Mouse (Mus musculus) liver, embryonic 14.5 days (tissue): ENCODE measurements around the gene Srf. TPM values are rescaled to one million over a fixed set of nuclear protein-coding genes. Genes with fewer than 3 reads are reported as not detected.

ENCODE experiments used
- ATAC-seq: fragments of 200-750 bp; cut with Nextera tagmentation; 2 replicates; pipeline ENCODE4 v1.8.0; 2017; ENCODE audit warnings: moderate number of reproducible peaks, mild to moderate bottlenecking, moderate library complexity; ENCODE audit not compliant: insufficient read depth
- DNase-seq, 3 experiments: peaks; one replicate each; pipeline ENCODE4 v3.0.0-alpha.2; 2012 to 2013; ENCODE audit warnings: low read depth in 3 of 3, low spot score in 3 of 3
- H3K27ac ChIP-seq: fragments of 300-500 bp; sonication (generic); 2 replicates; pipeline ENCODE4 v1.5.1; 2014; ENCODE audit warnings: moderate library complexity, mild to moderate bottlenecking, control low read depth, inconsistent platforms
- H3K27me3 ChIP-seq: fragments of 300-500 bp; sonication (generic); 2 replicates; pipeline ENCODE4 v1.6.1; 2014; ENCODE audit warnings: mild to moderate bottlenecking, low read length, moderate library complexity; ENCODE audit not compliant: control insufficient read depth, insufficient read depth
- H3K36me3 ChIP-seq: fragments of 300-500 bp; sonication (generic); replicated peaks from 2 replicates; pipeline ENCODE4 v1.6.1; 2014; ENCODE audit warnings: low read depth; ENCODE audit not compliant: control insufficient read depth, insufficient read depth
- H3K4me1 ChIP-seq, 2 experiments: fragments of 200-500 bp in 1 of 2; fragments of 300-500 bp in 1 of 2; sonication (generic) in 1 of 2; replicated peaks; 2 replicates each; pipeline ENCODE4 v1.6.1; 2012 to 2014; ENCODE audit warnings: antibody characterized with exemption in 1 of 2, inconsistent platforms in 1 of 2, low read length in 1 of 2; ENCODE audit not compliant: control insufficient read depth in 2 of 2, insufficient read depth in 2 of 2
- H3K4me2 ChIP-seq: fragments of 300-500 bp; sonication (generic); 2 replicates; pipeline ENCODE4 v1.6.1; 2014; ENCODE audit warnings: low read depth, mild to moderate bottlenecking, control low read depth, moderate library complexity
- H3K4me3 ChIP-seq, 2 experiments: fragments of 200-500 bp in 1 of 2; fragments of 300-500 bp in 1 of 2; sonication (generic) in 1 of 2; 2 replicates each; pipeline ENCODE4 v1.5.1; 2012 to 2014; ENCODE audit warnings: low read depth in 2 of 2, low read length in 2 of 2, mild to moderate bottlenecking in 2 of 2, control low read depth in 1 of 2, inconsistent platforms in 1 of 2, moderate library complexity in 1 of 2; ENCODE audit not compliant: insufficient read depth in 1 of 2
- H3K9ac ChIP-seq: fragments of 300-500 bp; sonication (generic); replicated peaks from 2 replicates; pipeline ENCODE4 v1.6.1; 2014; ENCODE audit warnings: mild to moderate bottlenecking, control low read depth, moderate library complexity
- H3K9me3 ChIP-seq: fragments of 300-500 bp; sonication (generic); 2 replicates; pipeline ENCODE4 v1.6.1; 2016; ENCODE audit warnings: low read length, mixed read lengths; ENCODE audit not compliant: control insufficient read depth
- CTCF ChIP-seq: IDR thresholded peaks from 2 replicates; pipeline ENCODE4 v1.5.1; 2016; ENCODE audit warnings: antibody characterized with exemption, low read depth, control low read depth
- EP300 ChIP-seq: IDR thresholded peaks from 2 replicates; pipeline ENCODE4 v1.6.1; 2016; ENCODE audit warnings: antibody characterized with exemption, low read depth
- WGBS: fragments of 180-500 bp; shearing (Covaris S2); extraction: QIAGEN DNeasy Blood & Tissue Kit; methylation state at CpG from one replicate; pipeline ENCODE4 v1.1.7; 2014; ENCODE audit not compliant: insufficient replicate concordance; 5-methylcytosine and 5-hydroxymethylcytosine counted together
- polyA plus RNA-seq, 2 experiments: library from polyadenylated mRNA; depleted of rRNA in 1 of 2; stranded (reverse) in 1 of 2; unstranded in 1 of 2; fragments of >200 nt; fragmentation: Nextera tagmentation in 1 of 2; extraction: Ambion mirVana in 1 of 2; gene quantifications; 2 replicates each; pipeline versions ENCODE4 v1.2.1 to v1.2.3; 2012 to 2014

The Srf gene
- polyA plus RNA-seq, 2 experiments: 2.5 to 16.0 TPM

DNA sequence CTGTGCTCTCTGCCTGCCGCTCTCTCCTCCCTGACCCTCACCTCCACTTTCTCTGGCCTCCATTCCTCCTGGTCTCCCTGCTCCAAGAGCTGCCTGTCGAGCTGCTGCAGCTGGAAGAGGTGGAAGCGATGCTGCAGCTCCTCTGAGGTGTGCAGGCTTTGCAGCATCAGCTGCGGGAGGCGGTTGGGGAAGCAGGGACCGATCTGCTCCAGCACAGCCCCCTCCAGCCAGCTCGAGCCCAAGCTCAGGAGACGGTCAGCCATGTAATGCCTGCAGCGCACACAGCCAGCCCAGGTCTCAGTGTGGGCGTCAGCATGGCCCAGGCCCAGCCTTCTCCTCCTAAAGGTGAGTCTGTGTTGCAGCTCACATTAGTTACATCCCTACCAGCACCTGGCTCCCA, 36.0 kb downstream of the Srf start:
- no peak for TF ChIP-seq CTCF
- TF ChIP-seq EP300: no peak
- no peak for DNase-seq
- no peaks in the 10 kb centered on the region for H3K36me3 ChIP-seq
- no peaks in the 10 kb centered on the region for H3K4me1 ChIP-seq
- no peak for ATAC-seq
- no peak overlapping the region for H3K4me2 ChIP-seq
- H3K9ac ChIP-seq: no peak overlapping the region
- 52% methylated on average over 10 of the region's 10 CpGs for WGBS
- H3K4me3 ChIP-seq: no peak overlapping the region
- peaks cover 3% of the 10 kb centered on the region for H3K27me3 ChIP-seq
- H3K27ac ChIP-seq: no peak overlapping the region
- H3K9me3 ChIP-seq: no peaks in the 10 kb centered on the region

DNA sequence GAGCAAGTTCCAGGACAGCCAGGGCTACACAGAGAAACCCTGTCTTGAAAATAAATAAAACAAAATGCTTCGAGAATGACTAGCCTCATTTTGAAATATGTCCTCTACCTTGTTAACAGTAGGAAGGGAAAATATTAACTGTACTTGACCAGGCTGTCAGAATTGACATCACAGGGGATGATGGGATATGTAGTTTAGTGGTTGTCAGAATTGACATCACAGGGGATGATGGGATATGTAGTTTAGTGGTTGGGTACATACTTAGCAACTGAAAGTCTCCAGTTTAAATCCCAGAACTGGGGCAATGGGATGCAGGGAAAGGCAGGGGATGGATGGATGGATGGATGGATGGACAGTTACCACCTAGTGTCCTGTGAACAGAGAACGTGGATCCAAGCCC, 42.6 kb downstream of the Srf start:
- Histone ChIP-seq H3K27ac (no peak overlapping the region), H3K9me3 (no peaks in the 10 kb centered on the region), H3K4me2 (no peak overlapping the region), H3K36me3 (no peaks in the 10 kb centered on the region), H3K4me1 (no peaks in the 10 kb centered on the region; a peak in 1 of 4 replicates), H3K4me3 (no peak overlapping the region), H3K9ac (no peak overlapping the region), H3K27me3 (no peaks in the 10 kb centered on the region)
- DNase-seq (no peak), ATAC-seq (no peak)
- 40% methylated on average over 2 of the region's 2 CpGs for WGBS
- TF ChIP-seq EP300: no peak
- TF ChIP-seq CTCF: no peak

DNA sequence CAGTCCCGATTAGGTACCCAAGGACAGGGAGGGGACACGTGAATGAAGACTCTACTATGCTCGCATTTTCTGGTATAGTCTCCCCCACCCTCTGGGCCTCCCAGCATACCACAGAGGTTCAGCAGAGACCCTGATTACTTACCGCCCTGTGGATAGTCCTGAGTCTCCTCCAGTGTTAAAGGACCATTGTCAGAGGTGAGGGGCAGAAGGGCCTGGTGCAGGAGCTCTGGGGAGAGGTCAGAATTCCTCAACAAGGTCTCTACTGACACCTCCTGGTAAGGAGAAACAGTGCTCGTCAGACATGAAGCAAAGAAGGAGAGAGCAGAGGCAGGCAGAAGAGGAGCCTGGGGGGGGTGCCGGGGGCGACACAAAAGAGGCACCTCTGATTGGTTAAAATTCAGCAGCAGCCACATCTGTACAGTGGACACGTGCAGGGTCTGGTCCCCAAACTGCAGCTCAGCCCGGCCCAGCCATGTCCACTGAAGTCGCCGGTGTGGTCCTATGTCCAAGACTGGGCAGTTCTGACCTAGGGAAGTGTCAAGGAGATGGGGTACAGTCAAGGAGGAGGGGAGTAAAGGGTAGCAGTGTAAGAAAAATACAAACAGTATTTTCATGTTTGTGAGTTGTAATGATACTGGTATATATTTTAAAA, 44.8 kb downstream of the Srf start:
- Histone ChIP-seq H3K27me3 (no peaks in the 10 kb centered on the region), H3K9me3 (no peaks in the 10 kb centered on the region), H3K27ac (no peak overlapping the region), H3K4me3 (no peak overlapping the region), H3K36me3 (no peaks in the 10 kb centered on the region), H3K9ac (no peak overlapping the region), H3K4me2 (no peak overlapping the region), H3K4me1 (no peaks in the 10 kb centered on the region; a peak in 1 of 4 replicates)
- TF ChIP-seq EP300 (no peak), CTCF (peak; percentile 55)
- DNase-seq (no peak), ATAC-seq (no peak)
- 55% methylated on average over 11 of the region's 11 CpGs for WGBS

DNA sequence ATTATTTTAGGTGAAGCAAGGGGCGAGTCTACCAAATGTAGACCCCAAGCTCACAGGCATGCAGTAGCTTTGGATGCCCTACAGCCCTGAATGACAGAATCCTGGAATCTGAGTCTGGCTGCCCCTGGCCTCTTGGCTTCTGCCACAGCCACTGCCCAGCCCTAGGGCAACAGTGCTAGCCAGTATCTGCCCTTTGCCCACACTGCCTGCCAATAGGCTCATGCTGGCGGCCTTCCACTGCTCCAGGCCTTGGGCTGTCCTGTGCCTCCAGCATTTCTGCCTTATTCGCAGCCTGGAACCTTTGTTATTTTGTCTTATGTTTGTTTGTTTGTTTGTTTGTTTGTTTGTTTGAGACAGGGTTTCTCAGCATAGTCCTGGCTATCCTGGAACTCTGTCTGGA, 50.4 kb downstream of the Srf start:
- TF ChIP-seq EP300: no peak
- ATAC-seq (no peak), DNase-seq (no peak)
- Histone ChIP-seq H3K4me1 (no peaks in the 10 kb centered on the region), H3K4me3 (no peak overlapping the region), H3K4me2 (no peak overlapping the region), H3K36me3 (no peaks in the 10 kb centered on the region), H3K27me3 (no peaks in the 10 kb centered on the region), H3K9me3 (no peaks in the 10 kb centered on the region), H3K27ac (no peak overlapping the region), H3K9ac (no peak overlapping the region)
- 51% methylated on average over 3 of the region's 3 CpGs for WGBS

DNA sequence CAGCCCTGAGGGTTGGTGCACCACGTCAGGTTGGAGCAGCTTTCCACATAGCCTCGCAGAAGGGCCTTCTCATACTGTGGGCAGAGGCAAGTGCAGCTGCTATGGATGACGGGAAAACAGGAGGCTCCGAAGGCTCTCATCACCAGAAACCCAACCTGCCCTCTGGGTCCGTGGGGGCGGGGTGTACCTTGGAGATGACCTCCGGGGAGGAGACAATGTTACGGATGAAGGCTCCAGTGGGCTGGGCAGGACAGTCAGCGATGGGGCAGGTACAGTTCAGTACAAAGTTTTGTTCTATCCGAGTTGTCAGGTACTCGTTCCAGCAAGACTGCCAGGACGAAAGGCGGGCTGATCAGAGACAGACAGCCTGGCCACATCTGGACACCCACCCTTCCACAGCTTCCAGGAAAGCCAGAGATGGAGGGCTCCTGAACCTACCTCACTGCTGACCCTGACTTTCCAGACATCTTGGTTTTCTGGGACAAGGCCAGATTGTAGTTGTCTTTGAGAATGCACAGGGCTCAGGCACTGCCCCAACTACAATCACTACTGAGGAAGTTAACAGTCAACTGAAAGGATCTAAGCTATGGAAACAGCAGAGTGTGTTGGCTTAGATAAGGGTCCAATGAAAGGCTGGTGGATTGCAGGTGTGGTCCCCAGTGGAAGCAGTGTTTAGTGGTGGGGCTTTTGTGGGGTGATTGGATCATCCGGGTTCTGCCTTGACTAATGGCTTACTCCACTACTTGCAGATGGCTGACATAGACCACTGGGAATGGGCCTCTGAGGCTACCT, 51.9 kb downstream of the Srf start:
- Histone ChIP-seq H3K4me1 (no peaks in the 10 kb centered on the region), H3K27ac (no peak overlapping the region), H3K9me3 (no peaks in the 10 kb centered on the region), H3K9ac (no peak overlapping the region), H3K4me3 (no peak overlapping the region), H3K27me3 (no peaks in the 10 kb centered on the region), H3K4me2 (no peak overlapping the region), H3K36me3 (no peaks in the 10 kb centered on the region)
- WGBS: 58% methylated on average over 14 of the region's 14 CpGs
- ATAC-seq (no peak), DNase-seq (no peak)
- TF ChIP-seq CTCF (no peak), EP300 (no peak)
